Mouse (Mus musculus) colon, adult 2 months (tissue): Measurements from ENCODE around the gene Ttc39d. TPM values are rescaled to one million over a fixed set of nuclear protein-coding genes. Genes with fewer than 3 reads are reported as not detected.

Experiments used
- polyA plus RNA-seq: library from polyadenylated mRNA; depleted of rRNA; stranded (reverse); fragments of >200 nt; gene quantifications from 2 replicates; pipeline ENCODE4 v1.2.3, GENCODE M21; 2012; rRNA removed

Gene Ttc39d
- not detected in 2 replicates for polyA plus RNA-seq

GRCm38 (mm10) chr17:80206671-80207581 lies at the start of gene Ttc39d, which contains the start of gene Srsf7:
TSS of gene Ttc39d (plus strand) at chr17:80207460.
TSS of gene Srsf7 (minus strand) at chr17:80207307.

GRCm38 (mm10) chr17:80224326-80225116 lies 17.3 kb downstream of the Ttc39d start, which contains the start of gene Gemin6:
TSS of gene Gemin6 (plus strand) at chr17:80224441.

Other genes with a start within 250 kb of the Ttc39d start
- 15.8 and 17.3 TPM in 2 replicates for gene Hnrnpll, start 145.1 kb upstream of the Ttc39d start, polyA plus RNA-seq
- 18.8 and 20.2 TPM in 2 replicates for gene Galm, start 80.0 kb upstream of the Ttc39d start, polyA plus RNA-seq
- 23.1 and 24.0 TPM in 2 replicates for gene Srsf7, start 153 bp upstream of the Ttc39d start, polyA plus RNA-seq
- 0.51 and 1.3 TPM in 2 replicates for gene Gemin6, start 17.0 kb downstream of the Ttc39d start, polyA plus RNA-seq
- gene Morn2, start 82.7 kb downstream of the Ttc39d start, polyA plus RNA-seq, result 2.7 and 2.8 TPM in 2 replicates
- gene Dhx57, start 83.0 kb downstream of the Ttc39d start, polyA plus RNA-seq, result 6.4 TPM in 2 replicates
- 0.27 and 1.1 TPM in 2 replicates for gene Arhgef33, start 99.9 kb downstream of the Ttc39d start, polyA plus RNA-seq
- 0.74 TPM in 1 of 2 replicates, not detected in the other for gene Gm10190, start 166.1 kb downstream of the Ttc39d start, polyA plus RNA-seq